Comparison of ENCODE assay signal across 29 mouse cellular contexts in genomic region chr16:4835191-4835590, GRCm38 (mm10). TPM values are rescaled to one million over a fixed set of nuclear protein-coding genes. Genes with fewer than 3 reads are reported as not detected.
DNase-seq lines count a peak whose midpoint lies in the region; ATAC-seq and TF ChIP-seq lines count a peak whose summit lies in the region.
"Had no signal": no experiment of that assay in that cellular context is flagged by ENCODE, and none has a peak within 500 bp of the region (broad histone marks: within the 10 kb centered on the region; RNA-seq: fewer than 3 reads in every experiment).

TSS of gene 4930562C15Rik (plus strand) at chr16:4835416.

- no peak for ATAC-seq in kidney, embryonic 16.5 days (ENCODE audit: low FRiP score, low TSS enrichment)
- ATAC-seq: CD4-positive, CD25-positive, alpha-beta regulatory T cell, adult 4 months; forebrain, embryonic 14.5 days; intestine, embryonic 15.5 days; liver, postnatal 0 days; midbrain, embryonic 15.5 days had no signal

- H3K9ac ChIP-seq in kidney, embryonic 16.5 days (replicated peaks; ENCODE audit: low read length): no peak within 1 kb of the TSS
- H3K9ac ChIP-seq: hindbrain, embryonic 15.5 days; intestine, embryonic 15.5 days; limb, embryonic 12.5 days; liver, postnatal 0 days; midbrain, embryonic 15.5 days; neural tube, embryonic 12.5 days had no signal

- TF ChIP-seq POLR2A in testis, adult 2 months (IDR thresholded peaks at IDR 0.05; ENCODE audit: control insufficient read depth, low read depth, low read length): peak; percentile 39; the same call in 1 of the 2 replicates

- TF ChIP-seq CTCF in testis, adult 2 months (IDR thresholded peaks at IDR 0.05; ENCODE audit: control insufficient read depth, insufficient read depth, insufficient replicate concordance, low read depth, low read length): no peak

- H3K4me1 ChIP-seq in kidney, embryonic 16.5 days (ENCODE audit: insufficient read depth, low read length): no peaks in the 10 kb centered on the region
- peaks cover 6% of the 10 kb centered on the region for H3K4me1 ChIP-seq in testis, adult 2 months (ENCODE audit: control insufficient read depth, insufficient read depth, low read length)
- H3K4me1 ChIP-seq: hindbrain, embryonic 15.5 days; limb, embryonic 12.5 days; midbrain, embryonic 15.5 days; neural tube, embryonic 12.5 days had no signal

- H3K27ac ChIP-seq in kidney, embryonic 16.5 days (ENCODE audit: low read length): no peak within 1 kb of the TSS
- H3K27ac ChIP-seq in testis, adult 2 months (ENCODE audit: control insufficient read depth, insufficient read depth, low read depth, low read length): no peak within 1 kb of the TSS
- H3K27ac ChIP-seq: gastrocnemius, adult 2 months; hindbrain, embryonic 15.5 days; intestine, embryonic 15.5 days; limb, embryonic 12.5 days; midbrain, embryonic 15.5 days; neural tube, embryonic 12.5 days had no signal

- 90% methylated on average over 3 of the region's 3 CpGs for WGBS in kidney, embryonic 16.5 days

- no peak within 1 kb of the TSS for H3K4me2 ChIP-seq in kidney, embryonic 16.5 days (replicated peaks; ENCODE audit: low read depth, low read length)
- H3K4me2 ChIP-seq: hindbrain, embryonic 15.5 days; intestine, embryonic 15.5 days; limb, embryonic 12.5 days; liver, embryonic 11.5 days; midbrain, embryonic 15.5 days; neural tube, embryonic 12.5 days had no signal

- no peaks in the 10 kb centered on the region for H3K9me3 ChIP-seq in kidney, embryonic 16.5 days (ENCODE audit: low read length)
- H3K9me3 ChIP-seq: hindbrain, embryonic 15.5 days; intestine, embryonic 15.5 days; limb, embryonic 12.5 days; megakaryocyte, embryonic 14.5 days; midbrain, embryonic 15.5 days; neural tube, embryonic 12.5 days had no signal

- H3K36me3 ChIP-seq in kidney, embryonic 16.5 days (ENCODE audit: insufficient read depth, low read length): no peaks in the 10 kb centered on the region
- H3K36me3 ChIP-seq in testis, adult 2 months (ENCODE audit: control insufficient read depth, insufficient read depth, low read length): no peaks in the 10 kb centered on the region
- H3K36me3 ChIP-seq: hindbrain, embryonic 15.5 days; intestine, embryonic 15.5 days; limb, embryonic 12.5 days; midbrain, embryonic 15.5 days; neural tube, embryonic 12.5 days had no signal

- H3K27me3 ChIP-seq in kidney, embryonic 16.5 days (ENCODE audit: insufficient read depth, low read length): no peaks in the 10 kb centered on the region
- no peaks in the 10 kb centered on the region for H3K27me3 ChIP-seq in testis, adult 2 months (ENCODE audit: control insufficient read depth, insufficient read depth, low read length)
- H3K27me3 ChIP-seq: hindbrain, embryonic 15.5 days; intestine, embryonic 15.5 days; limb, embryonic 12.5 days; midbrain, embryonic 15.5 days; neural tube, embryonic 12.5 days had no signal

- H3K4me3 ChIP-seq in kidney, embryonic 16.5 days (ENCODE audit: low read length): no peak within 1 kb of the TSS
- H3K4me3 ChIP-seq in testis, adult 2 months (ENCODE audit: control insufficient read depth, low read depth, low read length): peak within 1 kb of the TSS; percentile 78
- H3K4me3 ChIP-seq: gastrocnemius, adult 2 months; hindbrain, embryonic 15.5 days; intestine, embryonic 15.5 days; limb, embryonic 12.5 days; megakaryocyte, embryonic 14.5 days; midbrain, embryonic 15.5 days; neural tube, embryonic 12.5 days had no signal

- DNase-seq in kidney, adult 18-20 months: peak; percentile 14
- DNase-seq in testis, postnatal 14 days (ENCODE audit: low spot score): no peak
- peak; percentile 36 for DNase-seq in lung, postnatal 14 days
- no peak for DNase-seq in right cerebral cortex, postnatal 36 days (ENCODE audit: low spot score in 2 of 2)
- no peak for DNase-seq in adrenal gland, postnatal 10 days
- DNase-seq: adrenal gland, postnatal 25 days; cerebellum, adult 8-10 months; gastrocnemius, adult 2 months; heart, postnatal 4 days; layer of hippocampus, postnatal 36 days; liver, postnatal 0 days; right cerebral cortex, postnatal 14 days; spleen, adult 18-20 months; thymus, adult 18-20 months had no signal

RNA-seq across cellular contexts. Expression of gene 4930562C15Rik, which starts in this region (rescaled TPM):
- polyA plus RNA-seq in kidney, embryonic 16.5 days (2015; fragmentation: Nextera tagmentation; extraction: Ambion mirVana): 0.30 and 0.85 TPM in 2 replicates
- 55.3 and 61.1 TPM in 2 replicates for polyA plus RNA-seq in testis, adult 2 months (2012; rRNA removed)
- total RNA-seq in adrenal gland, postnatal 10 days (2021): not detected
- total RNA-seq: adrenal gland, postnatal 25 days; gastrocnemius, adult 2 months; gastrocnemius, postnatal 4 days; heart, postnatal 4 days; layer of hippocampus, adult 18-20 months; layer of hippocampus, postnatal 36 days; left cerebral cortex, postnatal 14 days had no signal
- polyA plus RNA-seq: brain, embryonic 14.5 days; liver, postnatal 0 days had no signal

Comparison
In these comparisons a context has a peak if more than half of its experiments do, and no peak if none do; other contexts are left out.
1. RNA of gene 4930562C15Rik (polyA plus RNA-seq): 55.3 to 61.1 TPM in testis, adult 2 months; 0.30 to 0.85 TPM in kidney, embryonic 16.5 days; every median in the first group is over 10 times any median in the second.
2. DNase-seq: peak in kidney, adult 18-20 months (single experiment) and lung, postnatal 14 days (single experiment); none in testis, postnatal 14 days (single experiment), right cerebral cortex, postnatal 36 days (0 of 2) and adrenal gland, postnatal 10 days (single experiment).